Mouse (Mus musculus) C2C12 (cell line): ENCODE results near the gene Ick. TPM values are rescaled to one million over a fixed set of nuclear protein-coding genes. Genes with fewer than 3 reads are reported as not detected.
"Not testable (repeated sequence)": the region's sequence is repeated elsewhere in the genome, so short reads cannot be mapped to it uniquely, and the experiment has no call there.

Source experiments
- H3K27me3 ChIP-seq: one replicate; pipeline ENCODE4 v1.6.1; 2011; ENCODE audit not compliant: control insufficient read depth, insufficient read depth, insufficient read length
- H3K36me3 ChIP-seq: one replicate; pipeline ENCODE4 v1.6.1; 2011; ENCODE audit not compliant: control insufficient read depth, insufficient read depth
- H3K4me3 ChIP-seq: one replicate; pipeline ENCODE4 v1.5.1; 2011; ENCODE audit warnings: mild to moderate bottlenecking, control low read depth; ENCODE audit not compliant: poor library complexity, insufficient read depth, severe bottlenecking
- H3K79me2 ChIP-seq: one replicate; pipeline ENCODE4 v1.6.1; 2011; ENCODE audit not compliant: control insufficient read depth, insufficient read depth
- H3K79me3 ChIP-seq: one replicate; pipeline ENCODE4 v1.6.1; 2011; ENCODE audit warnings: low read depth, control low read depth
- H3ac ChIP-seq: one replicate; pipeline ENCODE3; 2011; ENCODE audit warnings: low read depth; ENCODE audit not compliant: control insufficient read depth, insufficient read length
- CEBPB ChIP-seq: IDR thresholded peaks from one replicate; pipeline ENCODE4 v1.6.1; 2011; ENCODE audit warnings: low read depth, mild to moderate bottlenecking, control low read depth, moderate library complexity
- CTCF ChIP-seq: IDR thresholded peaks from one replicate; pipeline ENCODE4 v1.5.1; 2011; ENCODE audit not compliant: control insufficient read depth, insufficient read depth, insufficient read length
- FOSL1 ChIP-seq: IDR thresholded peaks from one replicate; pipeline ENCODE4 v1.8.0; 2011; ENCODE audit warnings: mild to moderate bottlenecking, low read length; ENCODE audit not compliant: poor library complexity, insufficient read depth, severe bottlenecking
- MAX ChIP-seq: IDR thresholded peaks from one replicate; pipeline ENCODE4 v1.6.1; 2011; ENCODE audit warnings: mild to moderate bottlenecking, control low read depth
- MYOD1 ChIP-seq: IDR thresholded peaks from one replicate; pipeline ENCODE4 v1.6.1; 2011; ENCODE audit warnings: low read depth; ENCODE audit not compliant: control insufficient read depth, insufficient read length
- MYOG ChIP-seq: IDR thresholded peaks from one replicate; pipeline ENCODE4 v1.6.1; 2011; ENCODE audit not compliant: control insufficient read depth, insufficient read length; ENCODE audit errors: extremely low read depth
- USF1 ChIP-seq: IDR thresholded peaks from one replicate; pipeline ENCODE4 v1.6.1; 2011; ENCODE audit warnings: low read depth, mild to moderate bottlenecking, control low read depth, moderate library complexity
- polyA plus RNA-seq: library from polyadenylated mRNA; unstranded; fragments of >200 nt; fragmentation: generic; extraction: Trizol; gene quantifications from one replicate; pipeline ENCODE4 v1.2.1, GENCODE M21; 2012; ENCODE audit warnings: missing spikeins

Gene Ick
- polyA plus RNA-seq, 1 experiment, result 6.5 TPM

DNA sequence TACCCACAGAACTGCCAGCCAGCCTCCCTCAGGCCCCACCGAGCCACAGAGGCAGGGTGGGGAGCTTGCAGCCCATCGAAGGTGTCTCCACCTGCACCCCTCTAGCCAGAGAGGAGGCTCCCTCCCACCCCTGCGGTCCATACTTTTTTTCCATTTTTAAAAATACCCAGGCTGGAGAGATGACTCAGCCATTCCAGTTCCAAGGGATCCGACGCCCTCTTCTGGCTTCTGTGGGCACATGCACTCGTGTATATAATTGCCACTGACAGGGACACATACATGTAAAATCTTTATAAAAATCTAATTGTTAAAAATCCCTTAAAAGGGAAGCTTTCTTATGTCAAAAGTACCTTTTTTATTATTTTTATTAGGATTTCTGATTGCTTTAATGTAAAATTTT is 59.9 kb downstream of the Ick start:
- Histone ChIP-seq H3K27me3 (no peaks in the 10 kb centered on the region), H3K79me3 (no peaks in the 10 kb centered on the region), H3K4me3 (no peak overlapping the region), H3ac (no peak overlapping the region), H3K36me3 (peaks cover 8% of the 10 kb centered on the region), H3K79me2 (no peaks in the 10 kb centered on the region)
- TF ChIP-seq USF1 (no peak), CTCF (no peak), MYOD1 (no peak), MAX (no peak), CEBPB (no peak), MYOG (no peak), FOSL1 (no peak)

DNA sequence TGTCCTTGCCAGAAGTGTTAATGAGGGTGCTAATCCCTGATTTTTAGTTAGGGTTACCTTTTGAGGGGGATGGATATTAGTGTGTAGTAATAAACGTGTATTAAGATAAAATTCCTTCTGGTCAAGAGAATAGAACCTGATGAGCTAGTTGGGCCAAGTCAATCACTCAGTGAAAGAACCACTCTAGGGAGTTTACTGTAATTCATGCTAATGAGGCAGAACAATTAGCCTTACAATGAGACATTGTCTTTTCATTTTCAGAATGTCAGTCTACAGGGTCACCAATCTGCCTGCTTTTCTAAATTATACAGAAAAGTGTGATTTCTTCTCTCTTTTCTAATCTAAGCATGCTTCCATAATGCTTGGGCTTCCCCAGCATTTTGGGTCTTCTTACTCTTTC is 65.0 kb downstream of the Ick start:
- no peaks in the 10 kb centered on the region for H3K79me2 ChIP-seq
- TF ChIP-seq FOSL1, result no peak
- no peak for TF ChIP-seq MYOD1
- TF ChIP-seq USF1, result no peak
- TF ChIP-seq MAX, result no peak
- TF ChIP-seq CEBPB, result no peak
- no peak for TF ChIP-seq MYOG
- no peak for TF ChIP-seq CTCF
- H3K4me3 ChIP-seq, result no peak overlapping the region
- no peaks in the 10 kb centered on the region for H3K36me3 ChIP-seq
- H3K79me3 ChIP-seq, result no peaks in the 10 kb centered on the region
- no peak overlapping the region for H3ac ChIP-seq
- H3K27me3 ChIP-seq, result no peaks in the 10 kb centered on the region

DNA sequence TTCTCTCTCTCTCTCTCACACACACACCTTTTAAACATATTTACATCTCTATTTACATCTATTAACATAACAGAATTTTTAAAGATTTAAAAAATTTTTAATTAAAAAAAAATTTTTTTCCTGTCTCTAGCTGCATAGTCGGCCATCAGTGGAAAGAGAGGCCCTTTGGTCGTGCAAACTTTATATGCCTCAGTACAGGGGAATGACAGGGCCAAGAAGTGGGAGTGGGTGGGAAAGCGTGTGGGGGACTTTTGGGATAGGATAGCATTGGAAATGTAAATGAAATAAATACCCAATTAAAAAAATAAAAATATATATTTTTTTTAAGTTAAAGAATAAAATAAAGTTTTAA is 65.9 kb downstream of the Ick start:
- not testable (repeated sequence) for H3K36me3 ChIP-seq, H3K79me2 ChIP-seq, H3K4me3 ChIP-seq, H3ac ChIP-seq, H3K27me3 ChIP-seq, H3K79me3 ChIP-seq

DNA sequence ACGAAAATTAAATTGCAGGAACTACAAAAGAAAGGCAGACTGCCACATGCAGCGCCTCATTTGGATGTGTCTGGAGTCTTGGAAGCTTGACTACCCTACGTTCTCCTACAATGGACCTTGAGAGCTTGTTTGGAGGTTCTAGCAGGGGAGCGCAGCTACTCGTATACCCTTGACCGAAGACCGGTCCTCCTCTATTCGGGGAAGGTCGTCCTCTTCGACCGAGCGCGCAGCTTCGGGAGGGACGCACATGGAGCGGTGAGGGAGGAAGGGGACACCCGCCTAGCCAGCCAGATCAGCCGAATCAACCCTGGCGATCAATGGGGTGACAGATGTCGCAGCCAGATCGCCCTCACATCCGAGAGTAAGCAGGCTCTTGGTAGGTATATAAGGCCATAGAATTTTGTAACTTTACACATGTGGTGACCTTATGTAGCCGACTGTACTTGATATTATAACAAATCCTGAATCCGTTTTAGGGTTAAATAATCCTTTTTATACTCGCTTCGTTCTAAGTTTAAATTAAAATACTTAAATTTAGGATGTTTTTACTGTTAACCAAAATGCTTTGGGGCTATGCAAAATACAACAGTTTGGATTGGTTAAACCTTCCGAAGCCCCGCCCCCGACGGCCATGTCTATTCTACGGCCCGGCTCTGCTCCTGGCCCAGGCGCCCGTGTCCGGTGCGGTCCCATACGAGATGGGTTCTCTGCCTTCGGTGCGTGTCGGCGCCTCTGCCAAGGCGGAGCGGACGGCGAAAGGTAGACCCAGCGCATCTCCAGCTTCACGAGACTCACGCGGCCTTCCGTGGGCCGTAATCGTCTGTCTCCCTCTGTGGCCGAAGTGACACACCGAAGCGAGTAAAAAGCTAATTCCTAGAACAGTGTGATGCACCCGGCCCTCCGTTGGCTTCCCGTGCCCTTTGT is 66.5 kb downstream of the Ick start:
- H3K27me3 ChIP-seq, result no peaks in the 10 kb centered on the region
- TF ChIP-seq USF1, result no peak
- no peak for TF ChIP-seq CEBPB
- TF ChIP-seq CTCF, result no peak
- peak overlapping the region; percentile 47 for H3K4me3 ChIP-seq
- H3K36me3 ChIP-seq, result no peaks in the 10 kb centered on the region
- H3ac ChIP-seq, result peak overlapping the region; percentile 95
- no peaks in the 10 kb centered on the region for H3K79me3 ChIP-seq
- no peaks in the 10 kb centered on the region for H3K79me2 ChIP-seq

DNA sequence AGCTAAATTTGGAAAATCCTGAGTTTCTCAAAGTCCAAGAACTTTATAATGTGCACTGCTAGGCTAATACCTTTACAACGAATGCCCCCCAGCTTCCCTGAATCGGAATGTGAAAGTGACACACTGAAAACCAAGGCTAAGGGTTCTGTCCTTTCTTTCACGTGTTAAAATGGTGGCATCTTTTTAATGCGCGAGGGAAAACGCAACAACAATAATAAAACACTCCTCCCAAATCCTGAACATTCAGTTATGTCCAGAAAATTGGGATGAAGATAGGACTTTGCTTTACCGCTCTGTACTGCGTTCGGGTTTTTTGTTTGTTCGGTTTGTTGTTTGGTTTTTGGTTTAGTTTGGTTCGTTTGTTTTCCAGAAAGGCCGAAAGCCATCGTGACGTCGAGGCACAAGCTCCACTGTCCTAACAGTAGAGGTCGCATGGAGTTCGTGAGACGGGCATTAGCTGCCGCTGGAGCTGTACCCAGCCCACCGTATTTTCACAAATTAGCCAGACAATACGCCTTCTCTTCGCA is 67.3 kb downstream of the Ick start:
- Histone ChIP-seq H3K79me3 (no peaks in the 10 kb centered on the region), H3K27me3 (no peaks in the 10 kb centered on the region), H3K36me3 (no peaks in the 10 kb centered on the region), H3K79me2 (no peaks in the 10 kb centered on the region), H3K4me3 (peak overlapping the region; percentile 47), H3ac (peak overlapping the region; percentile 95)
- no peak for TF ChIP-seq CEBPB
- no peak for TF ChIP-seq MYOG
- TF ChIP-seq CTCF, result peak; percentile 38
- TF ChIP-seq MAX, result no peak
- no peak for TF ChIP-seq MYOD1
- no peak for TF ChIP-seq USF1

DNA sequence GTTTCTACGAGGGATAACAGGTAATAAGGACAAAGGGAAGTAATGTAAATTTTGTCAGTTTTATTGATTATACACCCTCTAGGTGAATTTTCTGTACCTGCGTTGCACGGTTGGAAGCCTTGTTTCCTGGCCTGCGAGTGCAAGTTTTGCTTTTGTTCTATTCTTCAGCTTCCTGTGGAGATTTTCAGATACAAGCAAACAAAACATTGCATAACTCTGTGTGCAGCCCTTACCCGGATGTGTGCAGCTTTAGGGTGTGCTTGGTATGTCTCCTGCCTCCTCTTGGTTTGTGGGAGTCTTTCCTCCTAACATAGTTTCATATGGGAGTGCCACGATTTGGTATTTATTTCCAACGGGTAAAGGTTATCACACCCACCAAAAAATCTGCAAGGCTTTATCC is 67.8 kb downstream of the Ick start:
- H3K4me3 ChIP-seq, result no peak overlapping the region
- TF ChIP-seq CTCF (no peak), CEBPB (peak; percentile 49), FOSL1 (no peak)
- no peak overlapping the region for H3ac ChIP-seq
- H3K79me3 ChIP-seq, result no peaks in the 10 kb centered on the region
- no peaks in the 10 kb centered on the region for H3K36me3 ChIP-seq
- no peaks in the 10 kb centered on the region for H3K27me3 ChIP-seq
- no peaks in the 10 kb centered on the region for H3K79me2 ChIP-seq
